Mouse (Mus musculus): ENCODE results near the gene Maff. TPM values are rescaled to one million over a fixed set of nuclear protein-coding genes. Genes with fewer than 3 reads are reported as not detected.

Gene Maff
- total and polyA plus RNA-seq, 3 experiments, result 9.2 to 15.4 (median 10.5) TPM

DNA sequence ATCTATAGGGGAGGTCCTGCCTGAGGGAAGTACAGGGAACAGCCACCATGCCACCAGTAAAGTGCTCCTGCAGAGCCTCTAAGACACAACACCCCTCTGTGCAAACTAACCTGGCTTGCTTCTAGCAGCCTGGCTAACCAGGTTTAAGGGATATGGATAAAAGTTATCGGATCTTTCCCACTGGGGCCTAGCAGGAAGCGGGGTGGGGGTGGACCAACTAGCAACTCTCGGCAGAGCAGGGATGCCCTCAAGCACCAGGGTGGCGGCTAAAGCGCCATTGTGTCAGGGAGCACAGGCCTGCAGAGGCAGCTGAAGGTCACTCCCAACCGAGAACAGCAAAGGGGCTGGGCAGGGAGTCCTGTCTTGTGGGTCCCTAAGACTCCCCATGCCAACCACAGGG, 17.7 kb downstream of the Maff start:
- no peaks in the 10 kb centered on the region for H3K79me2 ChIP-seq (replicated peaks; ENCODE audit: control insufficient read depth, extremely low read depth, insufficient read depth, poor library complexity, severe bottlenecking)
- no peak overlapping the region for H3K4me3 ChIP-seq (replicated peaks in 1 of 3; ENCODE audit: low read depth in 2 of 3, low read length in 2 of 3, poor library complexity in 1 of 3)
- in situ Hi-C loops (cut with MboI; ENCODE audit: low pct_ligation_motif_present, low pct_unique_long_range_greater_than_20kb, low sequenced_read_pairs) (no loop called here), dilution Hi-C loops (cut with MboI; ENCODE audit: extremely low pct_ligation_motif_present, extremely low pct_unique_long_range_greater_than_20kb, low sequenced_read_pairs) (no loop called here)
- H3K4me2 ChIP-seq (ENCODE audit: insufficient read depth, low read depth, poor library complexity, severe bottlenecking), result no peak overlapping the region
- peaks cover 61 to 95% of the 10 kb centered on the region in 2 experiments for H3K36me3 ChIP-seq (replicated peaks in 1 of 2; ENCODE audit: control insufficient read depth in 1 of 2, insufficient read depth in 1 of 2, low read length in 1 of 2)
- H3K27ac ChIP-seq (ENCODE audit: insufficient read depth, low read depth), result no peak overlapping the region
- DNase-seq (ENCODE audit: extremely low read depth), result no peak
- no peaks in the 10 kb centered on the region for H3K27me3 ChIP-seq (replicated peaks)
- H3K9me3 ChIP-seq (replicated peaks; ENCODE audit: low read length), result no peaks in the 10 kb centered on the region
- H3K4me1 ChIP-seq (ENCODE audit: control insufficient read depth in 1 of 2, insufficient read depth in 2 of 2), result peaks cover 0 to 5% of the 10 kb centered on the region in 2 experiments; a peak in 2 of 4 replicates
- no peak overlapping the region for H3K9ac ChIP-seq (ENCODE audit: insufficient read depth, low read depth)
- TF ChIP-seq PAX5 (IDR thresholded peaks at IDR 0.05; ENCODE audit: low read length), result no peak
- TF ChIP-seq CTCF (conservative IDR thresholded peaks at IDR 0.05 in 1 of 2, IDR thresholded peaks at IDR 0.05 in 1 of 2; ENCODE audit: low read depth in 2 of 2, low read length in 2 of 2), result no peak
- no peak for TF ChIP-seq CHD2 (IDR thresholded peaks at IDR 0.05; ENCODE audit: low read length)
- no peak for TF ChIP-seq MAX (IDR thresholded peaks at IDR 0.05; ENCODE audit: low read length)
- no peak for TF ChIP-seq IRF4 (IDR thresholded peaks at IDR 0.05; ENCODE audit: low read depth, low read length)
- no peak for TF ChIP-seq ZNF384 (IDR thresholded peaks at IDR 0.05; ENCODE audit: low read depth, low read length)
- TF ChIP-seq KAT2A (IDR thresholded peaks at IDR 0.05; ENCODE audit: insufficient replicate concordance, low read length), result no peak
- TF ChIP-seq ETS1 (conservative IDR thresholded peaks at IDR 0.05; ENCODE audit: low read depth, low read length), result no peak
- TF ChIP-seq UBTF (IDR thresholded peaks at IDR 0.05; ENCODE audit: low read depth, low read length), result no peak
- no peak for TF ChIP-seq E2F4 (IDR thresholded peaks at IDR 0.05; ENCODE audit: insufficient replicate concordance, low read depth, low read length)

DNA sequence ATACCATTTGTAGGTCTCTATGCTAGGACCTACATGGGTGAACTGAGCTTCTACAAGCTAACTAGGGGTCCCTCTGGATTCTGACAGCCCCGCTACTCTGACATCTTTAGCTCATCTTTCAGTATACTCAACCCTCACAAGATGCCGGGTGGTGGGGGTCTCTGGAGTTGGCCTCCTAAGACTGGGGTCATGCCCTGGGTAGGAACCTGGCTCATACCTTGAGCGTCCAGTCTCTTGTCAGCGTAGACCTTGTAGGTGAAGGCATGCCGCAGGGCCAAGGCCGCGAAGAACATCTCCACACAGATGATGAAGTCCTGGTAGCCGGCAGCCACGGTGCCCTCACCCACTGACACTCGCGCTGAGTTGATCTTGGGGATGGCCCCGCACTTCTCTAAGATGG, 18.6 kb downstream of the Maff start:
- Histone ChIP-seq H3K9ac (ENCODE audit: insufficient read depth, low read depth) (no peak overlapping the region), H3K27me3 (replicated peaks) (no peaks in the 10 kb centered on the region), H3K9me3 (replicated peaks; ENCODE audit: low read length) (no peaks in the 10 kb centered on the region), H3K4me1 (ENCODE audit: control insufficient read depth in 1 of 2, insufficient read depth in 2 of 2) (peaks cover 0 to 1% of the 10 kb centered on the region in 2 experiments; a peak in 2 of 4 replicates), H3K36me3 (replicated peaks in 1 of 2; ENCODE audit: control insufficient read depth in 1 of 2, insufficient read depth in 1 of 2, low read length in 1 of 2) (peaks cover 70 to 96% of the 10 kb centered on the region in 2 experiments), H3K79me2 (replicated peaks; ENCODE audit: control insufficient read depth, extremely low read depth, insufficient read depth, poor library complexity, severe bottlenecking) (no peaks in the 10 kb centered on the region), H3K4me2 (ENCODE audit: insufficient read depth, low read depth, poor library complexity, severe bottlenecking) (no peak overlapping the region), H3K27ac (ENCODE audit: insufficient read depth, low read depth) (no peak overlapping the region), H3K4me3 (replicated peaks in 1 of 3; ENCODE audit: low read depth in 2 of 3, low read length in 2 of 3, poor library complexity in 1 of 3) (no peak overlapping the region)
- TF ChIP-seq KAT2A (IDR thresholded peaks at IDR 0.05; ENCODE audit: insufficient replicate concordance, low read length), result no peak
- no peak for TF ChIP-seq USF1 (IDR thresholded peaks at IDR 0.05; ENCODE audit: low read depth, low read length)
- dilution Hi-C loops (cut with MboI; ENCODE audit: extremely low pct_ligation_motif_present, extremely low pct_unique_long_range_greater_than_20kb, low sequenced_read_pairs) (no loop called here), in situ Hi-C loops (cut with MboI; ENCODE audit: low pct_ligation_motif_present, low pct_unique_long_range_greater_than_20kb, low sequenced_read_pairs) (no loop called here)
- no peak for DNase-seq (ENCODE audit: extremely low read depth)

DNA sequence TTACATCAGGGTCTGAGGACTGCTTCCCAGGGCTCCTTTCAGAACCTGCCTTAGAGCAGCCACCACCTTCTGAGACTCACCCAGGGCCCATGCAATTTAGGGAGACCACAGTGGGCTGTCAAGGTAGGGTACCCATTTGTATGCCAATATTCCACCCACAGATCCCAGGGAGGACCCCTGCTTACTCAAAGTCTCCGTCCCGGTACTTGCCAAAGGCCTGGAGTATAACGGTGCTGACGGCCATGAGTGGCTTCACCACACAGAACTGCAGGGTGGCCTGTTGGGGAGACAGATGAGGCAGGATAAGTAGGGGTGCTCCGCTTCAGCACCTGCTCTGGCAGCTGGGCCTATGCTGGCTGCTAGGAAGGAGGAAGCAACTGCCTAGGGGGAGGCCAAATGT, 20.0 kb downstream of the Maff start:
- no peak overlapping the region for H3K27ac ChIP-seq (ENCODE audit: insufficient read depth, low read depth)
- dilution Hi-C loops (cut with MboI; ENCODE audit: extremely low pct_ligation_motif_present, extremely low pct_unique_long_range_greater_than_20kb, low sequenced_read_pairs), result no loop called here

More for the DNA sequence above, 20.0 kb downstream of the Maff start:
- DNase-seq (ENCODE audit: extremely low read depth), result no peak
- Histone ChIP-seq H3K79me2 (replicated peaks; ENCODE audit: control insufficient read depth, extremely low read depth, insufficient read depth, poor library complexity, severe bottlenecking) (no peaks in the 10 kb centered on the region), H3K4me1 (ENCODE audit: control insufficient read depth in 1 of 2, insufficient read depth in 2 of 2) (peaks cover 0 to 6% of the 10 kb centered on the region in 2 experiments; a peak in 1 of 4 replicates), H3K36me3 (replicated peaks in 1 of 2; ENCODE audit: control insufficient read depth in 1 of 2, insufficient read depth in 1 of 2, low read length in 1 of 2) (peaks cover 72 to 98% of the 10 kb centered on the region in 2 experiments), H3K4me3 (replicated peaks in 1 of 3; ENCODE audit: low read depth in 2 of 3, low read length in 2 of 3, poor library complexity in 1 of 3) (no peak overlapping the region), H3K27me3 (replicated peaks) (no peaks in the 10 kb centered on the region), H3K4me2 (ENCODE audit: insufficient read depth, low read depth, poor library complexity, severe bottlenecking) (no peak overlapping the region), H3K9me3 (replicated peaks; ENCODE audit: low read length) (no peaks in the 10 kb centered on the region), H3K9ac (ENCODE audit: insufficient read depth, low read depth) (no peak overlapping the region)
- in situ Hi-C loops (cut with MboI; ENCODE audit: low pct_ligation_motif_present, low pct_unique_long_range_greater_than_20kb, low sequenced_read_pairs), result no loop called here
- no peak for TF ChIP-seq GABPA (IDR thresholded peaks at IDR 0.05; ENCODE audit: insufficient replicate concordance, low read depth, low read length)
- no peak for TF ChIP-seq MEF2A (IDR thresholded peaks at IDR 0.05; ENCODE audit: borderline replicate concordance, low read depth, low read length)
- TF ChIP-seq UBTF (IDR thresholded peaks at IDR 0.05; ENCODE audit: low read depth, low read length), result no peak
- TF ChIP-seq MAFK (IDR thresholded peaks at IDR 0.05; ENCODE audit: insufficient replicate concordance, low read length), result no peak
